Mouse (Mus musculus) MEL (cell line): ENCODE data around the gene Sema3b.

Experiments used
- CHD1 ChIP-seq: IDR thresholded peaks from 2 replicates; pipeline ENCODE4 v1.6.1; 2012; ENCODE audit warnings: low read depth, mild to moderate bottlenecking, inconsistent platforms, low read length, improper control_type of control experiment
- CTCF ChIP-seq, 3 experiments: IDR thresholded peaks in 2 of 3; conservative IDR thresholded peaks in 1 of 3; 2 replicates each; pipeline ENCODE4 v1.5.1; 2011 to 2012; ENCODE audit warnings: low read length in 3 of 3, low read depth in 2 of 3, mild to moderate bottlenecking in 2 of 3, improper control_type of control experiment in 1 of 3, inconsistent platforms in 1 of 3, mixed read lengths in 1 of 3, moderate library complexity in 1 of 3; ENCODE audit not compliant: control insufficient read depth in 1 of 3, insufficient read depth in 1 of 3, poor library complexity in 1 of 3, severe bottlenecking in 1 of 3
- EP300 ChIP-seq, 2 experiments: IDR thresholded peaks; 2 replicates each; pipeline ENCODE4 v1.6.1; 2011; ENCODE audit warnings: improper control_type of control experiment in 2 of 2, low read length in 2 of 2, low read depth in 1 of 2, mild to moderate bottlenecking in 1 of 2
- HCFC1 ChIP-seq: IDR thresholded peaks from 2 replicates; pipeline ENCODE4 v1.6.1; 2012; ENCODE audit warnings: low read depth, mild to moderate bottlenecking, inconsistent platforms, low read length, improper control_type of control experiment, moderate library complexity
- KAT2A ChIP-seq: conservative IDR thresholded peaks from 2 replicates; pipeline ENCODE4 v1.6.1; 2012; ENCODE audit warnings: low read depth, low read length, improper control_type of control experiment, inconsistent platforms
- POLR2AphosphoS2 ChIP-seq: IDR thresholded peaks from 2 replicates; pipeline ENCODE4 v1.6.1; 2011; ENCODE audit warnings: low read length, improper control_type of control experiment
- TBP ChIP-seq: IDR thresholded peaks from 2 replicates; pipeline ENCODE4 v1.8.0; 2011; ENCODE audit warnings: low read depth, low read length, improper control_type of control experiment
- UBTF ChIP-seq: IDR thresholded peaks from 2 replicates; pipeline ENCODE4 v1.6.1; 2012; ENCODE audit warnings: low read depth, mild to moderate bottlenecking, inconsistent platforms, low read length, improper control_type of control experiment, moderate library complexity, borderline replicate concordance; ENCODE audit not compliant: insufficient read depth

DNA sequence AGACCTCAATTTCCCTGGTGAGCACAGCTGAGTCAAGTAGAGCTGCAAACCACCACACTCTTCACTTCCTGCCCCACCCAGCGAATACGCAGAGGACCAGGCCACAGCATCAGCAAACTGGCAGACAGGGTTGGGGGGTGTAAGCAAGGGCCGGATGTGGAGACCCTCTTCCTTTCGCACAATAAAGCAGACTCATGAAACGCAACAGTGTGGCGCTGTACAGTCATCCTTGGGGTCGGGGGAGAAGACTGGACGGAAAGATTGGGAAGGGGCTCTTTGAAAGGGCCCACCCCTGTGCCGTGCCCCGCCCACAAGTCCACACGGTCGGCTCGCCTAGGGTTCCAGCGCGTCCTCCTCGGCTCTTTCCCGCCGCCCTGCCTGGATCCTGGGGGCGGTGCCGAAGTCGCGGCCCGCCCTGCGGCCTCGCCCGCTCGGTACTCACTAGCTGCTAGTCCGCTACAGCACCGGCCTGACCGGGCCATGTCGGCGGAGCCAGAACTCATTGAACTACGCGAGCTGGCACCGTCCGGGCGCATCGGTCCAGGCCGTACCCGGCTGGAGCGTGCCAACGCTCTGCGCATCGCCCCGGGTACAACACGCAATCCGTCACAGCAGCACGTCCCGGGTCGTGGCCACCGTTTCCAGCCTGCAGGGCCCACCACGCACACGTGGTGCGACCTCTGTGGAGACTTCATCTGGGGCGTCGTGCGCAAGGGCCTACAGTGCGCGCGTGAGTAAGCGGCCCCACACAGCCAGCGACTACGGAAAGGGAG is 57.7 kb downstream of the Sema3b start, which contains the start of gene Rassf1:
- TF ChIP-seq EP300 (IDR thresholded peaks at IDR 0.05; ENCODE audit: low read depth in 1 of 2, low read length in 2 of 2): no peak
- 0 out of 2 replicates have a peak, but pooled peaks have one; percentile 17 for TF ChIP-seq TBP
- TF ChIP-seq CTCF (IDR thresholded peaks at IDR 0.05 in 2 of 3, conservative IDR thresholded peaks at IDR 0.05 in 1 of 3; ENCODE audit: control insufficient read depth in 1 of 3, insufficient read depth in 1 of 3, low read depth in 2 of 3, low read length in 3 of 3, poor library complexity in 1 of 3, severe bottlenecking in 1 of 3): no peak
- TF ChIP-seq POLR2AphosphoS2: no peak
- no peak for TF ChIP-seq CHD1
- TF ChIP-seq UBTF: 0 out of 2 replicates have a peak, but pooled peaks have one; percentile 35
- no peak for TF ChIP-seq KAT2A
- TF ChIP-seq HCFC1: no peak
